Mouse (Mus musculus) thymus, postnatal 10 days (tissue): ENCODE results near the gene Dlk1.

ENCODE experiments used
- DNase-seq, 2 experiments: peaks; one replicate each; pipeline ENCODE4 v3.0.0; 2021; ENCODE audit warnings: low spot score in 2 of 2

The Dlk1 gene

DNA sequence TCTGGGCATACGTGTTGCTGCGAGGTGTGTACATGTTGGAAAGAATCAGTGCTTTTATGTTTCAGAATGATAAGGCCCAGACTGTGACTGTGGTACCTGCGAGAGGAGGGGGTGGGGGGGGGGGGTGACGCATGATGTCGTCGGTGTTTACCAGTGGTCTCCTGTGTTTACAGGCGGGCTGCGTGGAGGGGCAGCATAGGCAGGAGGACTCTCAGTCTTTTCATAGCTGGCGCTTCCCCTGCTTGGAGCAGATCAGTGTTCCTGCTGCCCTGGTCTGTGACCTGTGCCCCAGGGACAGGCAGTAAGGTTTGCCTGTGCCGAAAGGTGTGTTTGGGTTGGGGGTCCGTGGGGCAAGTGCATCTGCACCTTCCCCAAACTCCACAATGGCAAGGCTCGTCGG is at the start of gene Dlk1:
TSS of gene Dlk1 (plus strand) at position 232 of the 400 bp plus-strand sequence.
- DNase-seq: no peak

DNA sequence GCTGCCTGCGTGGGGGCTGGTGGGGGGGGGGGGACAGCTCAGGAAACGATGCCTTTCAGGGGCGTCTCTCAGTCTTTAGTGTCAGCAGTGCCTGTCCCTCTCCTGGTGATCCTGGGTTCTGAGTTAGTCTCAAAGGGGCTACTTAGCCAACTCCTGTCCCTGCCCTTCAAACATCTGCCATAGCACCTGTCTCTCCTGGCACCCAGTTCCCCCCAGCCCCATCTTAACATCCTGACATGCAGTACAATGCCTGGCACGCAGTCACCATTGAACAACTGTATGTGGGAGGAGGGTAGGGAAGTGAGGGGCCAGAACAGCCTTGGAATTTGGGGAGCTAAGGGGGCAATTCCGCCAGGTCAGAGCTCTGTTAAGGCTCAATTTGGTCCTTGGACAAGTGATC is 49.7 kb upstream of the Dlk1 start:
- DNase-seq: no peak

DNA sequence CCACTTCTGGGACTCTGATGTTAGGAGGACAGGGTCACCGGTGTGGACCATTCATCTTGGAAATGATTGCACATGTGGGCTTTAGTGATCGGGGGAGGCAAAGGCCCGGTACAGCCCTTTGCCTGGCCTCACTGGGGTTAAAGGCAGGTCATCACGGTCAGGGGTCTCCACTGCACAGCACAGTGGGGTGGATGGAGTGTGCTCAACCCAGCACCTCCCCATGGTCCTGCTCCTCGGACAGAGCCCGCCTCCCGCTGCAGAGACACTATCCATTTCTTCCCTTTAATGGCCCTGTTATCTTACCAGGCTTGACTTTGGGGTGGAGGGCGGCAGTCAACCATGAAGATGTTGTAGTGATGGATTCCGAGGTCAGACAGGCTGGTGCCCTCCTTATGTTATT is 48.9 kb upstream of the Dlk1 start:
- no peak for DNase-seq

DNA sequence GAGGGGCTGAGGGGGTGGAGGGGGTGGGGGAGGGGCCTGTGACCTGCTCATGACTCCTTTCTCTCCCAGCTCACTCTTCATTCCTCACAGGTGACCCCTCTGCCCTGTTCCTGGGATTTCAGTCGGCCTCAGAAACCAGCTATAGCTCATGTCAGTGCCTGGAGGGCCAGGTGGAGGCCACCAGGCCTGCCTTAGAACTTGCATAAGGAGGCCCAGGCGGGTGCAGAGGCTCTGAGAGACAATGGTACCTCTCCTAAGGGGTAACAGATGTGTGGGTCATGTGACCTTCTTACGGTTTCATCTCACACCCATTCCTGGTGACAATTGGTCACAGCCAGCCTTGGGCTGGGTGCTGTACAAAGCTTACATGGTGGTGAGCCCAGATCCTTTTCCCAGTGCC is 46.6 kb upstream of the Dlk1 start:
- no peak for DNase-seq

DNA sequence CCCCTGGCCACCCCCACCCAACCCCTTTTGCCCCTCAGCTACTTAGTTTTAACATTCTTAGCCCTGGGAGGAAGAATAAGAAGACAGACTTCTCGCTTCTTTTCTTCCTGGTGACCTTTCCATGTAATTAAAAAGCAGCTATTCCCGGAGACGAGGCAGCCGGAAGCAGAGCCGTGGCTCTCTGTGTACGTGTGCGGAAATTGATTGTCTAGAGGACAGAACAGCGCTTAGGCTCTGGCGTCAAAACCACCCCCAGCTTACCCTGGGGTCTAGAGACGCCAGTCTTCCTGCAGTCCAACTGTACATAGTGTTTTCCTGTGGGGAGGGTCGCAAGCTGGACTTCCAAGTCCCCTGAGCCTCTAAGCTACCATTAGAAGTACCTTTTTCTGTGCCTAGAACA is 41.9 kb upstream of the Dlk1 start:
- no peak for DNase-seq

DNA sequence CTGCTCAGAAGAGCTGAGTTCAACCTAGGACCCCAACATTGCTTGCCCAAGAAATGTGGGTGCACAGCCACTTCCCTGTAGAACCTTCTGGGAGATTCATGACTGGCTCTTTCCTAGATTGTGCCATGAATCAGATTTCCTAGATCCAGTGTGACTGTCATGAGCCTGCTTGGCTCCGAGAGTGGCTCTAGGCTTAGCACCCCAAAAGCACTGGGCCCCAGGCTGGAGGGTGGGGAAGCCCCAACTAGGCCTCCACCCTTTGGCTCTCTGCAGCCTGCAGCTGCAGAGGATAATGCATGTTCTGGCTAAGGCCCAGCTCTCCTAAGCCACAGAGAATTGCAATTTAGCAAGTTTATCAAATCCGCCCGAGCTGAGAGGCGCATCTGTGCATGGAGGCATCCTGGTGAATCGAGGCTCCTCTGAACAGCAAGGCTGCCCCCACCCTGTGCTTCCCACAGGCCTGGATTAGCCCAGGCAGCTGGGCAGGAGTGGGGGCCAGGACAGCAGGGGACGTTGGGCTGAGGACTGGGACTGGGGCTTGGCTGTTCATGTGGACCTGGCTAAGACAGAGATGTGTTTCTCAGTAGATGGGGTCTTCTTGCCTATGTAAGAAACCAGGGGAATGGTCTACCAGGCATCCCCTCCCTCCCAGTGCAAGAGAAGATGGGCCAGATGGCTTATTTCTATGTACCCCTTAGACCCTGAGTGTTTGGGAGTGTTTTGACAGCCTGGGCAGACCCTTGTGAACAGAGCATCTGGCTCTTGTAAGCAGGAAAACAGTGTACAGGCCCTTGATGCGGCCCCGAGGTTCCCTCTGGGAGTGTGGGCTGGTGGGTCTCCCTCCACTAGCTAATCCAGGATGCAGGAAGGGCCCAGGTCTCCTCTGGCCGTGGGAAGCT is 41.2 kb upstream of the Dlk1 start:
- no peak for DNase-seq

DNA sequence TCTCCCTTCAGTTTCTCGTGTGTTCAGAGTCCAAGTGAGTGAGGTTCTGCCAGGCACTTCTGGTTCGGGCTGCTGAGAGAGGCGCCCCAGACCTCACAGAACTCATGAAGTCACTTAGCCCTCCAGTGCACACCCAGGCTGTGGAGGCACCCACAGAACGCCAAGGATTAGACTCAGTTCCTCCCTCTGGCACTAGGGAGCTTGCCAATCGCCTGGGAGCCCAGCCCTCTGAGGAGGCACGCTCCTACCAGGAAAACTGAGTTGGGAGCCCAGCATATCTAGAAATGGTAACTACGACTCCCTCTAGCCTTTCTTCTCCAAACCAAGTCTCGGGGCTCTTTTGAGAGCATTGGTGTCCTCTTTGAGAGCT is 40.6 kb upstream of the Dlk1 start:
- no peak for DNase-seq

DNA sequence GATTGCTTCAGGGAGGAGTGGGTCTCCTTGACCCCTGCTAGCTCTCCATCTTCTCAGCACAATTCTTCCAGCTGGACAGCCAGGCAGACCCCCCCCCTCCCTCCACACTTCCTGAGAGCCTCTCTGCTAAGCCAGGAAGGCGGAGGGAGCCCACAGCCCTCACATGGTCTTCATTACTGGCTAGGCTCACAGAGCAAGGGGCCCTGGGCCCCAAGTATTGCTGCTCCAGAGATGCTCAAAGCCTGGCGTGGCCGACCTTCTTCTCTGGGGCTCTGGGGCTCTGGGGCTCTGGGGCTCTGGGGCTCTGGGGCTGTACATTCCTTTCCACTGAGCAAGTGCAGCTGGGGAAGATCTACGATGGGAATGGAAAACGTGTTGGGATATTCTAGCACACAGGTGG is 39.9 kb upstream of the Dlk1 start:
- no peak for DNase-seq

DNA sequence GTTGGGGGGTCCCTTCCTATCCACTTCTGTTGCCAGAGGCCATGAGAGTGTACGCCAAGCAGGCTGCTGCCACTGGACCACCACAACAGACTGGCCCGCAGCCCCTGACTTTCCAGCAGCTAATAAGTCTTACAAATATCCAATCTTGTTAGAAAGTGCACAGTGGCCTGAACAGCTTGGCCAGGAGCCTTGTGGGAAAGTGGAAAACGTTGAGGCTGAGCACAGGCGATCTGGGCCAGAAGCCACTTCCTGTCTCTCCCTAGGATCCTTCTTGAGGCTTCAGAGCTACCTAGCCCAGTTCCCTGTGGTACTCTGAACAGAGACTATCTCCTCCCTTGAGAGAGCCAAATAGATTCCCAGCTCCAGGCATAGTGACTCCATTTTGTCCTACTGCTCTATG is 39.3 kb upstream of the Dlk1 start:
- no peak for DNase-seq

DNA sequence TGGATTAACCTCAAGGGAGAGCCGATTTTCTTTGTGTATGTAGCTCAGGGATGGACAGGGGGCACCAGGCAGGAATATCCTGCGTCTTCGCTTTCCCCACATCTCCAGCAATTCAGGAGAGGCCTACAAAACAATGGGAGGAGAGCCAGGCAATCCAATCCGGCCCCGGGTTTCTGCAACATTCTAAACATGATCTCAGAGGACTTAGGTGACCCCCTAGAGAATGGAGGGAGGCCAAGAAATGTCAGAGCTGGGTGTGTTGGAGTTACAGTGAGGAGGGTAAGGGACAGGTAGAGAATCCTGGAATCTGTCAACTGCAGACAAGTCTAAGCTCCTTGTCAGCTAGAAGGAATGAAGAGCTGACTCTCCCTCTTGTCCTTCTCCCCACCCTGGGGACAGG is 35.9 kb upstream of the Dlk1 start:
- DNase-seq: no peak

DNA sequence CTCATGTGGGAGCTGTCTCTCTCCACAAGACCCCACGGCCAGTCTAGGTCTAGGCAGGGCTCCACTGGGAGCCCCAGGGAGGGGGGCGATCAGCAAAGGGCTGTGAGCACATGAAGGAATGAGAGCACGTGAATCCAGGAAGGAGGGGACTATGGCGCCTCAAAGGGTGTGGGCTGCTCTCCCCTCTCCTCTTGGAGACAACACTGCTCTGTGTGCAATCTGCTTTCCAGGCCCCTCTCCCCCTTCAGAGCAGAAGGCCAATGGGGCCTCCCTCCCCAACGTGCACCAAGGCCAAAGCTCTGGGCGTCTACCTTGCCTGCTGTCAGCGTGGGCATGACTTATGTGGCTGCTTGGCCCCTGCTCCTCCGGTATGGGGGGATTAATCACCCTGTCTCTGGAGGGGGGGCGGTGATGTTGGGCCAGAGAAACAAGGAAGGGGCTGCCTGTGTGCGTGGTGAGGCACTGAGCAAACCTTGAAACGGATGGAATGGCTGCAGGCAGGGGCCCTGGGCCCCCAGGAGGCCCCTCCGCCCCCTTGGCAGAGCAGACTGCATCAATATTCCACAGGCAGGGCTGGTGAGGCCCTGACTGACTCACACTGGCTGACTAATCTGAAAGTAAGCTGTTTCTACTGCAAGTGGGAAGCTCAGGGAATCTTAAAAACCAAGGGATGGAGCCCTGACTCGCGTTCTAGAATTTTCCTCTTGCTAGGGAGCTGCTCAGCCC is 35.0 kb upstream of the Dlk1 start:
- DNase-seq: no peak

DNA sequence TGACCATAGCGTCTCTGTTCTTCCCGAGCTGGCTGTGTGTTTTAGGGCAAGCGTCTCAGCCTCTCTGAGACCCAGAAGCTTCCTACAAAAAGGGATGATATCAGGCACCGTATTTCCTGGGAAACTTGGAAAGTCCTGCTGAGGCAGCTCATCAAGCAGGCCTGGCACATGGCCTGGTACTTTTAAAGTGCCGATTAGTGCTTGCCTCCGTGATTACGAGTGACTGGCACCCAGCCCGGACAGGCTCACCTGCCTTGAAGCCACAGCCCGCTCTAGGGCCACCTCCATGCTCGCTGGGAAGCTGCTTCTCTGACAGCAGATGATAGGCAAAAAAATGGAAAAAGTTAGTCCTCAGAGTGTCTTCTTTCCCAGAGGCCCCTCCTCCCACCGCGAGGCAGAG is 32.6 kb upstream of the Dlk1 start:
- no peak for DNase-seq

DNA sequence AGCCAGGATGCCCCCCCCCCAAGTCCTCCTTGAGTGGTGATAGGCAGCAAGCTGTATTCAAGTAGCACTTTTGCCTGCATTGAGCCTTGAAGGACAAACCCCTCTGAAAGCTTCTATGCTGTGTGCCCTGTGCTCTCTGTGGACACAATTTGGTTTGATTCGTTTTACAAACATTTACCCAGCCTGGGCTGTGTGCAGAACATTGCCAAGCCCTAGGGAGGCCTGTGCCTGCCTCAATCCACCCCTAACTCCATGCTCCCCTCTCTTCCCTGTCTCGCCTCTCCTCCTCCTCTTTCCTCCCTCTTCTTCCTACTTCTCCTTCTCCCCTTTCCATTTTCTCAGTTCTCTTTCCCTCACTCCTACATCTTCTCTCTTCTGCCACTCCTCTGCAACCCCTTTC is 29.5 kb upstream of the Dlk1 start:
- DNase-seq: no peak

DNA sequence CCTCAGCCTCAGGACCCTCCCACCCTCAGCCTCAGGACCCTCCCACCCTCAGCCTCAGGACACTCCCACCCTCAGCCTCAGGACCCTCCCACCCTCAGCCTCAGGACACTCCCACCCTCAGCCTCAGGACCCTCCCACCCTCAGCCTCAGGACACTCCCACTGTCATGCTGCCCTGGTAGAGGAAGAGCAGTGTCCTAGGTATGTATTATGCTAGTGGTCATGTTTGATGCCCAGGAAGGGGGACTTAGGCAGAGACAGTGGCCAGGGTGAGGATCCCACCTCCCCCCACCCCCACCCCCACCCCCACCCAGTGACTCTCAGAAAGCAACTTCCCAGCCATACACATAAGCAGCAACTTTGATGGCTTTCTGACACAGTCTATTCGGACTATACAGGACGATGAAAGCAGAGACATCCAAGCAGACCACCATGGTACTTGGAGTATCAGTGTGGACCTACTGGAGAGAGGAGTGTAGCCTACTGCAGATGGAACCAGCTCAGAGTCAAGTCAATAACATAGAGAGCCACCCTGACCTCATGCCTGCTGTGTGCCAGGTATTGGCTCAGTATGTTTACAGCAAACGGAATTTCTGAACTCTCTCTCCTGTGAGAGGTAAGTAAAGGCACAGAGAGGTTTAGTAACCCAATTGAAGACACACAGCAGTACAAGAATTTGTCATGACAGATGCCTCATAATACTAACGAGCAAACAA is 28.8 kb upstream of the Dlk1 start:
- no peak for DNase-seq

DNA sequence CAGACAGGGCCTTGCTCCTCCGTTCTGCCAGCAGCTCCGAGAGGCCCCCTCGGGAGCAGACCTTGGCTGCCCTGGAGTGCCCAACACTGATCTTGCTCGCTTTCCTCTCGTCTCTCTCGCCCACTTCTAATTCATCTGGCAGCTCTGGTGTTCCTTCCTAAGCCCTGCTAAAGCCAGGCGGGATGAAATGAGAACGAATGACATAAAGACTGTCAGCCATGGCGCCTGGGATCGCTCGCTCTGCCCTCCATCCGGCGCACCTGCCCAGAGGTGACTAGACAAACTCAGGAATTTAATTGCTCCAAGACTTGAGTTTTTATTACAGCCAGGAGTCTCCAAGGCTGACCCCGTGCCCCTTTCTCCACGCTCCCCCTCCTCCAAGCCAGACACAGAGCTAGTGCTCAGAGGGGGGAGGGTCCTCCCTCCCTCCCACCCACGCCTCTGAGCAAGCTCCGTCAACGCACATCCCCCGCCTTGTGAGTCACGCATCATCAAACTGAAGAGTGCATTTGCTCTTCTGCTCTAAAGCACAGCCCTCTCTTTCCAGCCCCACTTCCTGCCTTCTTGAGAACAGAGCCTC is 27.8 kb upstream of the Dlk1 start:
- DNase-seq: no peak

DNA sequence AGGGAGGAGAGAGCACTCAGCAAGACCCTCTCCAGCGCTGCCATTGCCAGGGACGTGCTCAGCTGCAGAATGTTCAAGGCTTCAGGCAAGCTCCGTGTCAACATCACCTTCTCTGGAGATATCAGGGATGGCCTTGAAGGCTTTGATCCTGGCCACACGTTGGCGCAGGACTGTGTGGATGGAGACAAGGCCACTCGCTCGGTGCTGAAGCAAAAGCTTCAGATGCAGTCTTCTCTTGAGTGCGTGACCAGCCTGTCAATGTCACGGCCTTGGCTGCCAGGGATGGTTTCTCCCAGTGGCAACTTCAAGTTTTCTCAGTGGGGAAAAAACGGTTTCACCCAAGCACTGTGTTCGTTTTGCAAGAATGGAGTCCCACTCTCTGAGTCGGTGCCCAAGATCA is 26.6 kb upstream of the Dlk1 start:
- no peak for DNase-seq

DNA sequence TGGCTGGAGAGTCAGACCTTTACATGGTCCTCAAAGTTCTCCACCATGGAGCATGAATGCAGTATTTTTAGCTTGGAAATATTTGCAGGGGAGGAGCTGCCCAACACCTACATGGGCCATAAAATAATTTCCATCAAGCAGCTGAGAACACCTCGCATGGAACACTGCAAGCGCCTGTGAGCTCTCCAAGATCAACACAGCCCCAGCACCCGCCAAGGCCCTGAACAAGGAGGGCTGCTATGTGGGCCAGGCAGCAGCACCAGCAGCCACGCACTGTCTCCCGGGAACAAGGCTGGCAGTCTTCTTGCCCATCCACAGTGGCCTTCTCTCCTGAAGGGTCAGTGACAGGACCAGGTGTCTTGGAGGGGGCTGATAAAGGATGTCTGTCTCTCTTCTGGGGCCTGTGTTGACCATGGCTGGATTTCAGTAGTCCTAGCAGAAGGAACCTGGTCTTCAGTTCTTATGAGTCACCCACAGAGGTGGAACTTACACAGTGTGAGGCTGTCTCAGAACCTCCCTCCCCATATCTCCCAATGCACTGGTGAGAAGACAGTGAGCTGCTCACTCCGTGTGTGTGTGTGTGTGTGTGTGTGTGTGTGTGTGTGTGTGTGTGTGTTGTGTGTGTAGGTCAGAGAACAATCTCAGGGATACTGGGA is 20.0 kb upstream of the Dlk1 start:
- no peak for DNase-seq

DNA sequence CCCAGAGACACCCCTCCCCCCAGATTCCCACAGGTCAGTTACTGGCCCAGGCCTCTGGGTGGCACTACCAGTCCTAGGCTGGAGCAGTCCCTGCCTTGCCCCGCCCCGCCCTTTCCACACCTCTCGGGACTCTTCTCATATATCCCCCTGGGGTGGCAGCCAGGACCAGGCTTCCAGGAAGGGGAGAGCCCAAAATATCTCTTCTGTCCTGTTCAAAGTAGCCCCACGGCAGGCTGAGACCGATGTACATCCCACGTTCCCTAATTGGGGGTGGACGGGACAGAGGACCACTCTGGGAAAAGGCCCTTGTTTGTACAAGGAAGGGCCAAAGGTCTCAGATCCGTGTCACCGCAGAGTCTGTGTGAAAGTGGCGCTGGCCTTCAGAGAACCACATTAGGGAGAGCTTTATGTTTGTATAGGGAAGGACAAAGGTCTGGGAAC is 16.2 kb upstream of the Dlk1 start:
- DNase-seq: peak in 1 of 2 experiments; percentile 33

DNA sequence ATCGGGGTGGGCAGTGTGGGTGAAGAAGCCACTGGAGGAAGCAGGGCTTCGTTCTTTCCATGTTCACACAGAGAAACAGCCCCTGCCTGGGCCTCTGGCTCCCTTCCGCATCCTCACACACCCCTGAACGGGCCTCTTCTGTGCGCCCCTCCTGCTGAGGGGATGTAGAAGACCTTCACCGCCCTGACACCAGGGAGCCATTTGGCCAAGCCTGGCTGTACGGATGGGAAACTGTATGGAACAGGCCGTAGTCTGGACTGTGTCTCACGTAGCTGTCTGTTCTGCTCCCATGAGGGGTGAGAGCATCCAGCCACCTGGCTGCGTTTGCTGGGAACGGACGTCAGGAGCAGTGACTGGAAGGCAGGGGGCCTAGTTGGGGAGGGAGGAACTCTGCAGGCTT is 15.8 kb upstream of the Dlk1 start:
- DNase-seq: no peak

DNA sequence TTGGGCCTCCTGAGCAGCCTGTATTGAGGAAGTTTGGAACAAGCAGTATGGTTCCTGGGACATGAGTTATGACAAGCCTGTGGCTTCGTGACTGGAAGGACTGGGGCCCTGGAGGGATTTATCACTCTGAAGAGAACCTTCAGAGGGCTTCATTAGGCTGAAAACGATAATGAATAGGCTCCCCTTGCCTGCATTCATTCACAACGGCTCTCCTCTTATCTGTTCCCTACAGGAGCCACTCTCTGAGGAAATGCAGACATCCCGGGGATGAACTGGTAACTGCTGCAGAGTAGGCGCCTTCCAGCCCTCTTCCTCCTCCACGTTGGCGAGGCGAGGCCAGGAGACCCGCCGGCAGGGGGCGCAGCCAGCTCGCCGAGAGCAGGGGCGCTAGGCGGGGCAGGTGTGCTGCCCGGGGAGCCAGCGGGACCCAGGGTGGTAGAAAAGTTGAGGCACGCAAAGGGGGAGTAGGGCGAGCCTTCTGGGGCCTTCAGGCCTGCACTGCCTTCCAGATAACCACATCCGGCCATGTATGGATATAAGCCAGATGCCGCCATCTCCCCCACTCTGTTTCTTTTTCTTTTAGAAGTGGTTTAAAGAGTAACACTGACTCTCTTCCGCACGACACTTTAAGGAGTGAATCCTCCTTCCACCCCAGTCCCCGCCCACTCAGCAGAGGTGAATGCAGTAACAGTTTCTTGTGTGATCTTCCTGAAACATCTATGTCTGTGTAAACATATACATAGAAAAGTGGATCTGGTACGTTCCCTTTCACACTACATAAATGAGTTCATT is 14.9 kb upstream of the Dlk1 start:
- peak; percentile 87 to 97 for DNase-seq

DNA sequence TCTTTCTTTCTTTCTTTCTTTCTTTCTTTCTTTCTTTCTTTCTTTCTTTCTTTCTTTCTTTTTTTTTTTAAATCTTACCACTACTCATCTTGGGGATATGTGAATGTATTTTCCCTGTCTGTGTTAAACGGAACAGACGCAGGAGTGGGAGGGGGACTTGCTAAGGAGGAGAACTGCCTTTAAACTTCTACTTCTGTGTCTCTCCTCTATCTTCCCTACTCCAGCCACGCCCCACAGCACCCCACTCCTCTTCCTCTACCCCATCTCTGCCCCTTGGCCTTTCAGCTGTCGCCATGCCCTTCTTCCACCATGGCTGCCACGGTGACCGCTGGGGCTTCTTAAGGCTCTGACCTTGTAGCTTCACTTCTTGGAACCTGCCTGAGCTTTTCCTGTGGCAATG is 14.2 kb upstream of the Dlk1 start:
- DNase-seq: no peak
